ENCODE assay signal across 9 mouse cellular contexts in genomic region chr1:171045079-171045465, GRCm38 (mm10). TPM values are rescaled to one million over a fixed set of nuclear protein-coding genes. Genes with fewer than 3 reads are reported as not detected.
A peak's percentile ranks its signal among the peaks of the same experiment; 100 is the strongest.
DNase-seq lines count a peak whose midpoint lies in the region; ATAC-seq and TF ChIP-seq lines count a peak whose summit lies in the region.
"Had no signal": no experiment of that assay in that cellular context is flagged by ENCODE, and none has a peak within 500 bp of the region (broad histone marks: within the 10 kb centered on the region; RNA-seq: fewer than 3 reads in every experiment).

No protein-coding gene starts in this region.

- peak; percentile 8; the same call in 1 of the 2 replicates for ATAC-seq in limb, embryonic 14.5 days (ENCODE audit: low FRiP score, low read depth)
- ATAC-seq in stomach, embryonic 16.5 days (ENCODE audit: insufficient read depth, low FRiP score), result no peak
- ATAC-seq in activated CD4-positive, CD25-positive, alpha-beta regulatory T cell, adult 4 months, result no peak

- DNase-seq in embryo, embryonic 11 days, result peak; percentile 44
- DNase-seq in embryo, embryonic 10 days (ENCODE audit: low spot score), result no peak
- peak; percentile 63 for DNase-seq in retina, embryonic 14.5 days (ENCODE audit: low spot score)
- DNase-seq in retina, postnatal 1 day, result no peak
- peak; percentile 8 for DNase-seq in limb, embryonic 14.5 days (ENCODE audit: low spot score)
- DNase-seq in cerebellum, adult 9-10 months, result no peak

- no peaks in the 10 kb centered on the region for H3K9me3 ChIP-seq in limb, embryonic 14.5 days (ENCODE audit: control insufficient read depth, low read length)
- H3K9me3 ChIP-seq in stomach, embryonic 16.5 days (replicated peaks; ENCODE audit: control insufficient read depth, low read length), result no peaks in the 10 kb centered on the region

- no peak overlapping the region; the same call in 1 of the 2 replicates for H3K9ac ChIP-seq in limb, embryonic 14.5 days (ENCODE audit: low read depth, low read length, severe bottlenecking)
- peak overlapping the region; percentile 57 for H3K9ac ChIP-seq in stomach, embryonic 16.5 days (ENCODE audit: low read length)

- no peak overlapping the region for H3K27ac ChIP-seq in limb, embryonic 14.5 days (replicated peaks; ENCODE audit: low read depth, low read length)
- no peak overlapping the region for H3K27ac ChIP-seq in stomach, embryonic 16.5 days (ENCODE audit: low read length)

- WGBS in limb, embryonic 14.5 days, result 5% methylated on average over 14 of the region's 14 CpGs
- WGBS in stomach, embryonic 16.5 days, result 7% methylated on average over 14 of the region's 14 CpGs

- peak overlapping the region; percentile 65 for H3K4me3 ChIP-seq in limb, embryonic 14.5 days (replicated peaks; ENCODE audit: low read length)
- peak overlapping the region; percentile 79 for H3K4me3 ChIP-seq in stomach, embryonic 16.5 days (replicated peaks; ENCODE audit: low read length)

- TF ChIP-seq POLR2A in limb, embryonic 14.5 days (IDR thresholded peaks at IDR 0.05; ENCODE audit: borderline replicate concordance, extremely low read depth, insufficient read depth, insufficient read length), result no peak

- peak overlapping the region; percentile 55 for H3K4me2 ChIP-seq in limb, embryonic 14.5 days (replicated peaks; ENCODE audit: low read depth, low read length, severe bottlenecking)
- H3K4me2 ChIP-seq in stomach, embryonic 16.5 days (ENCODE audit: low read depth, low read length), result peak overlapping the region; percentile 61

- H3K36me3 ChIP-seq in limb, embryonic 14.5 days (ENCODE audit: control insufficient read depth, insufficient read depth, low read length), result no peaks in the 10 kb centered on the region
- H3K36me3 ChIP-seq in stomach, embryonic 16.5 days (ENCODE audit: control insufficient read depth, insufficient read depth, low read length), result no peaks in the 10 kb centered on the region

- no peaks in the 10 kb centered on the region for H3K27me3 ChIP-seq in limb, embryonic 14.5 days (ENCODE audit: control insufficient read depth, insufficient read depth, low read length)
- H3K27me3 ChIP-seq in stomach, embryonic 16.5 days (ENCODE audit: control insufficient read depth, insufficient read depth, low read length), result no peaks in the 10 kb centered on the region

- H3K4me1 ChIP-seq in limb, embryonic 14.5 days (ENCODE audit: control insufficient read depth, insufficient read depth, low read length), result no peaks in the 10 kb centered on the region
- H3K4me1 ChIP-seq in stomach, embryonic 16.5 days (ENCODE audit: control insufficient read depth, insufficient read depth, low read length), result no peaks in the 10 kb centered on the region

RNA-seq across cellular contexts. Expression of gene Fcgr3, which starts 19.7 kb away (rescaled TPM):
- polyA plus RNA-seq in limb, embryonic 14.5 days (2012; rRNA removed), result 12.8 and 13.7 TPM in 2 replicates
- polyA plus RNA-seq in limb, embryonic 14.5 days (2014; fragmentation: Nextera tagmentation; extraction: Ambion mirVana), result 17.6 and 19.7 TPM in 2 replicates
- polyA plus RNA-seq in stomach, embryonic 16.5 days (2015; fragmentation: Nextera tagmentation; extraction: Ambion mirVana), result 17.7 and 20.2 TPM in 2 replicates
- under 1 TPM in 1 of 2 experiments, not detected in 1; 0.45 TPM for polyA plus RNA-seq in activated CD4-positive, CD25-positive, alpha-beta regulatory T cell, adult 4 months (2017; shearing (Covaris generic))
- polyA plus RNA-seq: C2C12 had no signal

RNA-seq across cellular contexts. Expression of gene Fcgr4, which starts 26.4 kb away (rescaled TPM):
- 0.75 and 1.2 TPM in 2 replicates for polyA plus RNA-seq in limb, embryonic 14.5 days (2012; rRNA removed)
- polyA plus RNA-seq in limb, embryonic 14.5 days (2014; fragmentation: Nextera tagmentation; extraction: Ambion mirVana), result 0.59 and 0.79 TPM in 2 replicates
- polyA plus RNA-seq in stomach, embryonic 16.5 days (2015; fragmentation: Nextera tagmentation; extraction: Ambion mirVana), result 0.90 and 1.5 TPM in 2 replicates
- under 1 TPM in 1 of 2 experiments, not detected in 1; 0.40 TPM for polyA plus RNA-seq in activated CD4-positive, CD25-positive, alpha-beta regulatory T cell, adult 4 months (2017; shearing (Covaris generic))

Comparison
In these comparisons a context has a peak if more than half of its experiments do, and no peak if none do; other contexts are left out.
1. DNase-seq: peak in embryo, embryonic 11 days (single experiment), retina, embryonic 14.5 days (single experiment) and limb, embryonic 14.5 days (single experiment); none in embryo, embryonic 10 days (single experiment), retina, postnatal 1 day (single experiment) and cerebellum, adult 9-10 months (single experiment).
2. RNA of gene Fcgr3, which starts 19.7 kb away (polyA plus RNA-seq): 17.7 to 20.2 TPM in stomach, embryonic 16.5 days and 12.8 to 19.7 TPM in limb, embryonic 14.5 days; 0.45 TPM in activated CD4-positive, CD25-positive, alpha-beta regulatory T cell, adult 4 months; every median in the first group is over 4 times any median in the second.